Mouse (Mus musculus): ENCODE measurements around the gene Wasf2.

DNA sequence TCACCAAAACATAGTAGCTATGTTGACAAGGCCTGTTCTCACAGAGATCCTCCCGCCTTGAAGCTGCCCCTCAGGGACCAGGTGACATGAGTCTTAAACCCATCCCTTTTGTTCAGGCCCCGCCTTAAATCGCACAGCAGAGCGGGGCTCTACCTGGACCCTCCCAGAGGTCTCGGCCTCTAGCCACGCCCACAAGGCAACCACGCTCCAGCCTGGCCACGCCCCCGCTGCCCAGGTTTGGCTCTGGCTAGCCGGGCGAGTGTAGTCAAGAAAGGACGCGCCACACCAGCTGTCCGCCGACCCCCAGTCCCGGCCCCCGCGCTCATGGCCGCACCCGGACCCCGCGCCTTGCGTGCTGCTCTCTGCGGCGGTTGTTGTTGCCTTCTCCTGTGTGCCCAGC, 90.4 kb downstream of the Wasf2 start:
- TF ChIP-seq CTCF (IDR thresholded peaks at IDR 0.05; ENCODE audit: low read depth, low read length), result no peak
- no peak for TF ChIP-seq POLR2A (IDR thresholded peaks at IDR 0.05; ENCODE audit: borderline replicate concordance, low read depth, low read length)
